Mouse (Mus musculus) heart, embryonic 13.5 days (tissue): ENCODE measurements around the gene Kcnk16. TPM values are rescaled to one million over a fixed set of nuclear protein-coding genes. Genes with fewer than 3 reads are reported as not detected.

Source experiments
- ATAC-seq: fragments of 200-750 bp; cut with Nextera tagmentation; 2 replicates; pipeline ENCODE4 v1.8.0; 2017; ENCODE audit warnings: moderate TSS enrichment; ENCODE audit not compliant: insufficient number of reproducible peaks, low FRiP score, low TSS enrichment; ENCODE audit errors: extremely low read depth
- H3K27ac ChIP-seq: fragments of 300-500 bp; sonication (generic); replicated peaks from 2 replicates; pipeline ENCODE4 v1.5.1; 2015; ENCODE audit warnings: moderate library complexity, mild to moderate bottlenecking, inconsistent platforms
- H3K27me3 ChIP-seq: fragments of 300-500 bp; sonication (generic); replicated peaks from 2 replicates; pipeline ENCODE4 v1.6.1; 2015; ENCODE audit warnings: mild to moderate bottlenecking, inconsistent platforms
- H3K36me3 ChIP-seq: fragments of 300-500 bp; sonication (generic); 2 replicates; pipeline ENCODE4 v1.6.1; 2015; ENCODE audit warnings: mild to moderate bottlenecking, inconsistent platforms
- H3K4me1 ChIP-seq: fragments of 300-500 bp; sonication (generic); 2 replicates; pipeline ENCODE4 v1.6.1; 2015; ENCODE audit warnings: inconsistent platforms
- H3K4me2 ChIP-seq: fragments of 300-500 bp; sonication (generic); 2 replicates; pipeline ENCODE4 v1.6.1; 2015; ENCODE audit warnings: inconsistent platforms, mild to moderate bottlenecking, moderate library complexity
- H3K4me3 ChIP-seq: fragments of 300-500 bp; sonication (generic); 2 replicates; pipeline ENCODE4 v1.5.1; 2015; ENCODE audit warnings: moderate library complexity, mild to moderate bottlenecking, inconsistent platforms
- H3K9ac ChIP-seq: fragments of 300-500 bp; sonication (generic); 2 replicates; pipeline ENCODE4 v1.6.1; 2015; ENCODE audit warnings: inconsistent platforms, mild to moderate bottlenecking, moderate library complexity
- H3K9me3 ChIP-seq: fragments of 300-500 bp; sonication (generic); 2 replicates; pipeline ENCODE4 v1.6.1; 2016; ENCODE audit warnings: inconsistent platforms
- WGBS: fragments of 180-500 bp; shearing (Covaris S2); methylation state at CpG from one replicate; pipeline ENCODE4 v1.1.7; 2015; ENCODE audit warnings: mixed read lengths; 5-methylcytosine and 5-hydroxymethylcytosine counted together
- polyA plus RNA-seq: library from polyadenylated mRNA; unstranded; fragments of >200 nt; fragmentation: Nextera tagmentation; extraction: Ambion mirVana; gene quantifications from 2 replicates; pipeline ENCODE4 v1.2.1, GENCODE M21; 2015

Kcnk16 gene
- polyA plus RNA-seq, 1 experiment from 2014 or later = 0.17 TPM

DNA sequence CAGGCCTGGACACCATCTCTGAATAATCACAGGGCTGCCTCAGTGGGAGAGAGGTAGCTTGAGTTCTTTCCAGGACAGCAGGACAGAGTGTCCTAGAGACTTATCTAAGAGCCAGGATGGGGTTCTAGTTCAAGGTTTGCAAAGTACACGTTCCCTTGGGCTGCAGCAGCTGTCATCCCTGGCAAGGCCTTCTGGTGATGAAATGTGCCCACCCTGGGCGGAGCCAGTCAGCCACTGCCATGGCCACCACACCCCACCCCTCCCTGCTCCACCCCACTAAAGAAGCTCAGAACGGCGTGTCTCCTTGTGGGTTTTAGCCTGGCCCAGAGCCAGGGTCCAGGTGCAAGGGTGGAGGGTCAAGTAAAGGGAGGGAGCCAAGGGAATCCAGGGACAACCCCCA is 40.7 kb downstream of the Kcnk16 start:
- WGBS = 62% methylated on average over 4 of the region's 4 CpGs
- no peaks in the 10 kb centered on the region for H3K27me3 ChIP-seq
- H3K4me1 ChIP-seq = peaks cover 16% of the 10 kb centered on the region
- H3K27ac ChIP-seq = no peak overlapping the region
- H3K36me3 ChIP-seq = no peaks in the 10 kb centered on the region
- no peak overlapping the region for H3K4me2 ChIP-seq
- no peaks in the 10 kb centered on the region for H3K9me3 ChIP-seq
- H3K4me3 ChIP-seq = no peak overlapping the region
- no peak for ATAC-seq
- no peak overlapping the region for H3K9ac ChIP-seq

DNA sequence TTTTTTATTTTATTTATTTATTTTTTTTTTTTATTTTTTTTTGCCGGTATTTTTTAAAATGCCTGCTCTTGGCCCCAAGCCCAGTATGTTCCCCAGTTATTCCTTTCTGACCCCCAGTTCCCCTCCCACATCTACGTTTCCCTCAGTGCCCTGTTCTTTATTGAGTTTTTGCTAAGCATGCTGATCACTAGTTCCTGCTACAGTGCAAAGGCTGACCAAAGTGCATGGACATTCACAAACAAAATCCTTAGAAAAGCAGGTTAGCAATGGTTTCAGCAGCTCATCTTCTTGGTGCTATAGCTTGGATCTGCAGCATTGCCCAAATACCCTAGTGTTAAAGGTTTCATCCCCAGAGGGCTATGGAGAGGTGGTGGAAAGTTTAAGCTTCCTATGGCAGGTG is 42.0 kb downstream of the Kcnk16 start:
- H3K36me3 ChIP-seq = no peaks in the 10 kb centered on the region
- no peak overlapping the region for H3K27ac ChIP-seq
- no peak for ATAC-seq
- WGBS = 62% methylated on average over 2 of the region's 2 CpGs
- H3K27me3 ChIP-seq = no peaks in the 10 kb centered on the region
- H3K9me3 ChIP-seq = no peaks in the 10 kb centered on the region
- no peak overlapping the region for H3K4me2 ChIP-seq
- no peak overlapping the region for H3K4me3 ChIP-seq
- H3K4me1 ChIP-seq = peaks cover 16% of the 10 kb centered on the region
- no peak overlapping the region for H3K9ac ChIP-seq

DNA sequence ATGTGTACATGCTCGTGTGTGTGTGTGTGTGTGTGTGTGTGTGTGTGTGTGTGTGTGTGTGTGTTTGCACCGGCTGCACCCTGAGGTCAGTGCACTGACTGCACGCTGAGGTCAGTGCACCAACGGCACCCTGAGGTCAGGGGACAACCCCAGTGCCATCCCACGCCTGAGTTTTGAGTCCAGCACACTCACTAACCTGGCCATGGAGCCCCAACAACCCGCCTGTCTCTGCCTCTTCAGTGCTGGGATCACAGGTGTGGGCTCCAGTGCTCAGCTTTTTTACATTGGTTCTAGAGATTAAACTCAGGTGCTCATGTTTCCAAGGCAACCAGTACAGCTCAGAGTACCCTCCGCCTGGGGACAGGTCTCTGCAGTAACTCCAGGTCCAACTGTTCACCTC is 42.5 kb downstream of the Kcnk16 start:
- Histone ChIP-seq H3K4me3 (no peak overlapping the region), H3K9ac (no peak overlapping the region), H3K27me3 (no peaks in the 10 kb centered on the region), H3K4me1 (peaks cover 16% of the 10 kb centered on the region), H3K27ac (no peak overlapping the region), H3K4me2 (no peak overlapping the region), H3K9me3 (no peaks in the 10 kb centered on the region), H3K36me3 (no peaks in the 10 kb centered on the region)
- WGBS = 59% methylated on average over 7 of the region's 7 CpGs
- ATAC-seq = no peak

DNA sequence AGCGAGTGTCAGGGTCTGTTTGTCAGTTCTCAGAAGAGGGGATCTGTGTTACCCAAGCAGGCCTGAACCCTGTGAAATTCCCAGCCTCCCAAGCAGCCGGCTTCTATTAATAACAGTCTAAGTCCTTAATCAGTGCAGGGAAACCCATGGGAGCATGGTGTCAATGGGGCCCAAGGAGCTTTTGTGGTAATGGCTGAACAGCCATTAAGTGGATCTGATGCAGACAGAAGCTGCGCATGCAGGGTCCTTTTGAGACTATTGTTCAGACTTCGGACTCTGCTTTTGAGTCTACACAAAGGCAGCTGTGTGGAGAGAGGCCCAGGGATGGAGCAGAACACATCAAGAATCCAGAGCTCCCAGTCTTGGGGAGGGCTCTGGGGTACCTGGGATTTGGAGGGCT is 43.5 kb downstream of the Kcnk16 start:
- Histone ChIP-seq H3K9ac (no peak overlapping the region), H3K4me1 (peaks cover 16% of the 10 kb centered on the region), H3K27me3 (no peaks in the 10 kb centered on the region), H3K4me2 (no peak overlapping the region), H3K4me3 (no peak overlapping the region), H3K27ac (no peak overlapping the region), H3K36me3 (no peaks in the 10 kb centered on the region), H3K9me3 (no peaks in the 10 kb centered on the region)
- no peak for ATAC-seq
- WGBS = 63% methylated on average over 4 of the region's 4 CpGs

DNA sequence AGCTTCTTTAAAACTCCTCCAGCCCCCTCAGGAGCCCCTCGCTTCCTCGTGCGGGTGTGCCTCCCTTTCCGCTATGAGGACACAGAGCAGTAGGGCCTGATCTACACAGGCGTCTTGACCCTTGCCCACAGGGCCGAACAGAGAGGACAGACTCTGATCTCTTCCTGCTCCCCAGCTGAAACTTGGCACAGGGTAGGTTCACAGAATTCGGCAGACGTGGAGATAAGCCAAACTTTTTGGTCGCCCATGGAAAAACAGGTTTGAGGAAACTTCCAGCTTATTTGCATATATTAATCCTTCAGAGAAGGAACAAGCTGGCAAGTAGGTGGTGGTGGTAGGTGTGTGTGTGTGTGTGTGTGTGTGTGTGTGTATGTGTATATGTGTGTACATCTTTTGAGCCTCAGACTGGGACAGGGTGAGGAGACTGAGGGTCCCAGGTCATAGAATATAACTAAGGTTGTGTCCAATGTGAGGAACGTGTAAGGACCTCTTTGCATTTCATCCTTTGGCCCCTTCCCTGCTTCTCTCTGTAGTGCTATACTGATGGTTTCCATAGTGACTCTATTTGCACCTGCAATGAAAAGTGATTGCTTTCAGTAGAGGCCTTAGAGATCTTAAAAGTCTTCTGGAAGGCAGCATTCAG is 44.3 kb downstream of the Kcnk16 start:
- H3K27me3 ChIP-seq = no peaks in the 10 kb centered on the region
- no peak overlapping the region for H3K4me3 ChIP-seq
- WGBS = 70% methylated on average over 10 of the region's 10 CpGs
- H3K36me3 ChIP-seq = no peaks in the 10 kb centered on the region
- H3K4me1 ChIP-seq = peaks cover 16% of the 10 kb centered on the region
- H3K9me3 ChIP-seq = no peaks in the 10 kb centered on the region
- H3K9ac ChIP-seq = no peak overlapping the region
- ATAC-seq = no peak
- H3K27ac ChIP-seq = no peak overlapping the region
- H3K4me2 ChIP-seq = no peak overlapping the region

DNA sequence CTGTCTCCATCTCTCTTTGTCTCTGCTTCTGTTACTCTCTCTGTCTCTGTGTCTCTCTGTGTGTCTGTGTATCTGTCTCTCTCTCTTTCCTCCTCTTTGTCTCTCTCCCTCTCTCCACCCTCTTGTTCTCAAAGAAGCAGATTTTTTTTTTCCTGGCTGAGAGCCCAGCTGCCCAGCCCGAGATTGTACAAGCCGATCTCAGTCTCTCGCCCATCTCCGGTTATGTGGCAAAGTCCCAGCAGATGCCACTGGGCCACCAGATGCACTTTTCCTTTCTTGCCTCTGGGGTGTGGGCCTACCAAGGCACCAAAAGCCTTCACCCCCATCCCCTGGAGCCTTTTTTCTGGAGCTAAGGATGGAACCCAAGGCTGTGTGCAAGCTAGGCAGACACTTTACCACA is 44.8 kb downstream of the Kcnk16 start:
- H3K36me3 ChIP-seq = no peaks in the 10 kb centered on the region
- H3K4me2 ChIP-seq = no peak overlapping the region
- no peaks in the 10 kb centered on the region for H3K27me3 ChIP-seq
- H3K4me3 ChIP-seq = no peak overlapping the region
- H3K27ac ChIP-seq = no peak overlapping the region
- WGBS = 10% methylated on average over 4 of the region's 4 CpGs
- ATAC-seq = no peak
- no peaks in the 10 kb centered on the region for H3K9me3 ChIP-seq
- peaks cover 16% of the 10 kb centered on the region for H3K4me1 ChIP-seq
- no peak overlapping the region for H3K9ac ChIP-seq

DNA sequence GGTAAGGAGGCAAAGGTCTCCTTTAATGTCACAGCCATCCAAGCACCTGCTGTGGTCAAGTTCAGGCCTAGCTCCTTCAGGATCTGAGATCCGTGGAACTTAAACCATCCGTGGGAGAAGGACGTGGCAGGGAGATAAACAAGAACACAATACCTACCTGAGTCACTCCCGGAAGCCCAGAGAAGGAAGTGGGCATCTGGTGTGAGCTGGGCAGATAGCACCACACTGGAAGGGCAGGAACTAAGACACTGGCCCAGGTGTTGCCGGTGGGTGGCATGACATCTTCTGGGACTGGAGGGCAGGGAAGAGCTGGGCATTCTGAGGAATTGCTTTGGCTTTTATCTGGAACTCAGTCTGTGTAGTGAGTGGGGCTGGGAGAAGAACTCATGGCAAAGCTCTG is 45.7 kb downstream of the Kcnk16 start:
- Histone ChIP-seq H3K9me3 (no peaks in the 10 kb centered on the region), H3K4me3 (no peak overlapping the region), H3K9ac (no peak overlapping the region), H3K4me2 (no peak overlapping the region), H3K4me1 (peaks cover 16% of the 10 kb centered on the region), H3K27ac (no peak overlapping the region), H3K36me3 (no peaks in the 10 kb centered on the region), H3K27me3 (no peaks in the 10 kb centered on the region)
- 61% methylated on average over 5 of the region's 5 CpGs for WGBS
- no peak for ATAC-seq

DNA sequence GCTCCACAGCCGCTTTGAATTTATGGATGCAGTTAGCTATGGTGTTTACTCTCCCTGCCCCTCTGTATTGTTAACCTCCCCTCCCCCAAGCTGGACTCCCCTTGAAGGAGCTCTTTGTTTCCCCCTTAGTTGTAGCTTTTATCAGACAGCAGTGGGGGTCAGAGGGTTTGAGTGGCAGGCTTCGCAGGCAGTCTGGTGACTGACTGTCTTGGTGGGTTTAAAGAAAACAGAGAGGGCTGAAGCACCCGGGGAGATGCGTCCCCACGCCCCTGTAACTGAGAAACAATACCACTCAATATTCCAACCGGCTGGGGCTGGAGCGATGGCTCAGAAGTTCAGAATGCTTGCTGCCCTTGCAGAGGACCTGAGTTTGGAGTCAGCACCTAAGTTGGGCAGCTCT is 47.9 kb downstream of the Kcnk16 start:
- no peak for ATAC-seq
- 63% methylated on average over 7 of the region's 7 CpGs for WGBS
- H3K27ac ChIP-seq = no peak overlapping the region
- peaks cover 16% of the 10 kb centered on the region for H3K4me1 ChIP-seq
- no peaks in the 10 kb centered on the region for H3K27me3 ChIP-seq
- H3K9me3 ChIP-seq = no peaks in the 10 kb centered on the region
- no peaks in the 10 kb centered on the region for H3K36me3 ChIP-seq
- no peak overlapping the region for H3K4me2 ChIP-seq
- H3K4me3 ChIP-seq = no peak overlapping the region
- H3K9ac ChIP-seq = no peak overlapping the region

DNA sequence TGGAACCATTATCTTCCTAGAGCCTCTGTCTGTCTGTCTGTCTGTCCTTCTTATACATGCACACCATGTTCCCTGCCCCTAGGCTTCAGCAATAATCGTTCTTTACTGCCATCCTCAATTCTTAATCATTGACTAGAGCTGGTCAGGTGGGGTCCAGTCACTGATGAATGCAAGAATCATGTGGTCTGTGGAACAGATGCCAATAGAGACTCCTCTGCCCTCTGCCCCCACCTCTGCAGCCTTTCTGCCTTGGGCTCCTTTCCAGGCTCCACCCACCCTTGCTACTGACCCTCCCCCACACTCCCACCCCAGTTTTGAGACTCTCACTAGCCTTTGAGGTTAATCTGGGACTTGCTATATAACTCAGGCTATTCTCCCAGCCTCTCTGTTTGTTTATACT is 49.1 kb downstream of the Kcnk16 start:
- H3K4me2 ChIP-seq = no peak overlapping the region
- no peak overlapping the region for H3K4me3 ChIP-seq
- H3K36me3 ChIP-seq = no peaks in the 10 kb centered on the region
- ATAC-seq = no peak
- no peaks in the 10 kb centered on the region for H3K9me3 ChIP-seq
- H3K4me1 ChIP-seq = peaks cover 6% of the 10 kb centered on the region
- H3K27me3 ChIP-seq = no peaks in the 10 kb centered on the region
- H3K27ac ChIP-seq = no peak overlapping the region
- 76% methylated on average over 1 of the region's 1 CpGs for WGBS
- no peak overlapping the region for H3K9ac ChIP-seq

DNA sequence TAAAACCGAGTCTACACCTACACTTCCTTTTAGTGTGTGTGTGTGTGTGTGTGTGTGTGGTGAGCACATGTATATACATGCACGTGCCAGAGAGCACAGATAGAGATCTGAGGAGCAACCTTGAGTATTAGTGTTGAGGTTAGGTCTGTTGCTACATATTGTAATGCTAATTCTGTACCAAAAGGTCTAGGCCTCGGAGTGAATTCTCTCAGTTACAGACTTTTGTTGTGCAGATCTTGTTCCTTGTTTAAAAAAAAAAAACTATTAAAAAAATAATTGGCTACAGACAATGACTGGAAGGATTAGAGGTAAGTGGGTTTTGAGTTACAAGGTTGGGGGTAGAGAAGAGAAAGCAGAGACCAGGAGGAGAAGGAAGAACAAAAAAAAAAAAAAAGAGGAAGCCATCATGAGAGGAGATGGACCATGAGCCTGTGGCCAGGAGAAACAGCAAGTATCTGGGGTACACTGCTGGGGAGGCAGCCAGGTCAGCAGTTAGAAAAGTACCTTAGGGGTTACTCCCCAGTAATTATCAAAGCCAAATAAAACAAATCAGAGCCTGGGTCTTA is 51.6 kb downstream of the Kcnk16 start:
- no peak overlapping the region for H3K27ac ChIP-seq
- no peaks in the 10 kb centered on the region for H3K36me3 ChIP-seq
- ATAC-seq = no peak
- H3K9ac ChIP-seq = no peak overlapping the region
- H3K27me3 ChIP-seq = no peaks in the 10 kb centered on the region
- no peak overlapping the region for H3K4me2 ChIP-seq
- 54% methylated on average over 3 of the region's 3 CpGs for WGBS
- peaks cover 2% of the 10 kb centered on the region; the same call in 1 of the 2 replicates for H3K4me1 ChIP-seq
- no peak overlapping the region for H3K4me3 ChIP-seq
- H3K9me3 ChIP-seq = no peaks in the 10 kb centered on the region

DNA sequence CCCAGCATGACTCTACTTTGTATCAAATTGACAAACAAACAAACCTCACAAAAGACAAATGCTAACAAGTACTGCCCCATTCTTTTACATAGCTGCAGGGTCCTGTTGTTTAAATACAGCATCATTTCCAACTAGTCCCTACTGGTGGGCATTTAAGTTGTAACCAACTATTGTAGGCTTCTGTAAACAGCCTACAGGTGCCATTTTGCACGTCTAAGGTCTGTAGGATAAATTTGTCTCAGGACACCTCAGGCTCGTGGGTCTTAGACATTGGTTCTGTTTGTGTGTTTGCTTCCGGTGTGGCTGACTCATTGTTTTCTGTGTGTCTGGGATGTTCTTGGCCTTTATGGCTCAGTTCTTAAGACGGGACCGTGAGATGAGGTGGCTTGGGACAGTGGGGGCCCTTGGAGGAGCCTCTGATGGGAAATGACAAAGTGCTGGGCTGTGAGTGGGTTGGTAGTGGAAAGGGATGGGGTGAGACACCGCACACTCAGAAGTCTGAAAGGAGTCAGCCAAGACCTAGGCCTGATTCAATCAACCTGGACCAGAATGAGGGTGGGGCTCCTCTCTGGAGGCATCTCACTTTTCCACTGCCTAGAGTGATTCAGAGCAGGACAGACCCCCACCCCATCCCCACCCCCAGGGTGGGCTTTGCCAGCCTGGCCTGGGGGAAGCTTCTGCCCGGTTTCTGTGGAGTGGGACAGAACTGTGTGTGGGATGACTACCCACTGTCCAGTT is 52.3 kb downstream of the Kcnk16 start:
- no peaks in the 10 kb centered on the region for H3K36me3 ChIP-seq
- H3K4me3 ChIP-seq = no peak overlapping the region
- H3K9ac ChIP-seq = no peak overlapping the region
- peaks cover 5% of the 10 kb centered on the region; the same call in 1 of the 2 replicates for H3K4me1 ChIP-seq
- H3K4me2 ChIP-seq = no peak overlapping the region
- H3K9me3 ChIP-seq = no peaks in the 10 kb centered on the region
- WGBS = 76% methylated on average over 7 of the region's 7 CpGs
- ATAC-seq = no peak
- no peaks in the 10 kb centered on the region for H3K27me3 ChIP-seq
- no peak overlapping the region for H3K27ac ChIP-seq

DNA sequence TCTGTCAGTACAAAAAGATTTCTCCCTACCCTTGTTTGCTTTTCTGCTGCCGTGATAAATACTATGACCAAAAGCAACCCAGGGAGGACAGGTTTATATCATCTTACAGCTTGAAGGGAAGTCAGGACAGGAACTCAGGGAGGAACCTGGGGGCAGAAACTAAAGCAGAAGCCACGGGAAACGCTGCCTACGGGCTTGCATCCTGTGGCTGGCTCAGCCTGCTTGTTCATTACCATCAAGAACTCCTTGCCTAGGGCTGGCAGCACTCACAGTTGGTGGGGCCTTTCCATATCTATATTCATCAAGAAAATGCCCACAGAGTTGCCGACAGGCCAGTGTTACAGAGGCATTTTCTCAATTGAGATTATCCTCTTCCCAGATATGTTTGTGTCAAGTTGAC is 53.2 kb downstream of the Kcnk16 start:
- Histone ChIP-seq H3K27me3 (no peaks in the 10 kb centered on the region), H3K4me1 (peaks cover 5% of the 10 kb centered on the region; the same call in 1 of the 2 replicates), H3K9me3 (no peaks in the 10 kb centered on the region), H3K4me2 (no peak overlapping the region), H3K4me3 (no peak overlapping the region), H3K9ac (no peak overlapping the region), H3K36me3 (no peaks in the 10 kb centered on the region), H3K27ac (no peak overlapping the region)
- no peak for ATAC-seq
- 23% methylated on average over 5 of the region's 5 CpGs for WGBS
